Mouse (Mus musculus) embryonic facial prominence, embryonic 10.5 days (tissue): ENCODE measurements around the gene Scgb3a1. TPM values are rescaled to one million over a fixed set of nuclear protein-coding genes. Genes with fewer than 3 reads are reported as not detected.

Experiments
- DNase-seq: peaks from one replicate; pipeline ENCODE4 v3.0.0-alpha.2; 2017; ENCODE audit warnings: low spot score
- H3K27ac ChIP-seq: fragments of 300-500 bp; sonication (generic); replicated peaks from 2 replicates; pipeline ENCODE4 v1.5.1; 2016; ENCODE audit warnings: mild to moderate bottlenecking
- H3K27me3 ChIP-seq: fragments of 300-500 bp; sonication (generic); replicated peaks from 2 replicates; pipeline ENCODE4 v1.6.1; 2016; ENCODE audit warnings: low read depth, mild to moderate bottlenecking; ENCODE audit not compliant: poor library complexity, severe bottlenecking
- H3K36me3 ChIP-seq: fragments of 300-500 bp; sonication (generic); replicated peaks from 2 replicates; pipeline ENCODE4 v1.6.1; 2016; ENCODE audit warnings: mild to moderate bottlenecking, moderate library complexity
- H3K4me1 ChIP-seq: fragments of 300-500 bp; sonication (generic); 2 replicates; pipeline ENCODE4 v1.6.1; 2016
- H3K4me3 ChIP-seq: fragments of 300-500 bp; sonication (generic); 2 replicates; pipeline ENCODE4 v1.5.1; 2016; ENCODE audit warnings: mild to moderate bottlenecking, moderate library complexity
- H3K9me3 ChIP-seq: fragments of 300-500 bp; sonication (generic); 2 replicates; pipeline ENCODE4 v1.6.1; 2016; ENCODE audit warnings: mild to moderate bottlenecking
- WGBS: fragments of 180-500 bp; shearing (Covaris S2); methylation state at CpG from one replicate; pipeline ENCODE4 v1.1.7; 2016; 5-methylcytosine and 5-hydroxymethylcytosine counted together
- polyA plus RNA-seq: library from polyadenylated mRNA; unstranded; fragments of >200 nt; fragmentation: Nextera tagmentation; extraction: Ambion mirVana; gene quantifications from 2 replicates; pipeline ENCODE4 v1.2.1, GENCODE M21; 2016

Scgb3a1 gene
- polyA plus RNA-seq, 1 experiment from 2014 or later: not detected

- WGBS: 81% methylated on average over 12 of the region's 12 CpGs
- Histone ChIP-seq H3K27ac (no peak overlapping the region), H3K4me1 (no peaks in the 10 kb centered on the region), H3K9me3 (no peaks in the 10 kb centered on the region), H3K4me3 (no peak overlapping the region), H3K27me3 (no peaks in the 10 kb centered on the region), H3K36me3 (peaks cover 20% of the 10 kb centered on the region)
- no peak for DNase-seq
Observed at GRCm38 (mm10) chr11:49664262-49665140, 1.1 kb downstream of the Scgb3a1 start.

- 79% methylated on average over 4 of the region's 4 CpGs for WGBS
- Histone ChIP-seq H3K4me1 (no peaks in the 10 kb centered on the region), H3K36me3 (peaks cover 28% of the 10 kb centered on the region), H3K27ac (no peak overlapping the region), H3K4me3 (no peak overlapping the region), H3K27me3 (no peaks in the 10 kb centered on the region), H3K9me3 (no peaks in the 10 kb centered on the region)
- no peak for DNase-seq
Observed at GRCm38 (mm10) chr11:49665462-49665861, 2.1 kb downstream of the Scgb3a1 start.

- Histone ChIP-seq H3K9me3 (no peaks in the 10 kb centered on the region), H3K4me1 (no peaks in the 10 kb centered on the region), H3K27ac (no peak overlapping the region), H3K4me3 (no peak overlapping the region), H3K27me3 (no peaks in the 10 kb centered on the region), H3K36me3 (peaks cover 86% of the 10 kb centered on the region)
- DNase-seq: no peak
- WGBS: 87% methylated on average over 3 of the region's 3 CpGs
Observed at GRCm38 (mm10) chr11:49673433-49673832, 10.0 kb downstream of the Scgb3a1 start.

GRCm38 (mm10) chr11:49684237-49684973 is 21.0 kb downstream of the Scgb3a1 start:
- H3K4me1 ChIP-seq: no peaks in the 10 kb centered on the region
- H3K4me3 ChIP-seq: no peak overlapping the region
- DNase-seq: no peak
- WGBS: 95% methylated on average over 12 of the region's 12 CpGs
- H3K27me3 ChIP-seq: no peaks in the 10 kb centered on the region
- no peak overlapping the region for H3K27ac ChIP-seq
- no peaks in the 10 kb centered on the region for H3K9me3 ChIP-seq
- H3K36me3 ChIP-seq: peaks cover 97% of the 10 kb centered on the region

- DNase-seq: no peak
- H3K27me3 ChIP-seq: no peaks in the 10 kb centered on the region
- peaks cover 98% of the 10 kb centered on the region for H3K36me3 ChIP-seq
- H3K9me3 ChIP-seq: peaks cover 2% of the 10 kb centered on the region; the same call in 1 of the 2 replicates
- no peak overlapping the region for H3K27ac ChIP-seq
- WGBS: 93% methylated on average over 3 of the region's 3 CpGs
- no peaks in the 10 kb centered on the region for H3K4me1 ChIP-seq
- H3K4me3 ChIP-seq: no peak overlapping the region
Observed at GRCm38 (mm10) chr11:49695013-49695412, 31.6 kb downstream of the Scgb3a1 start.

- H3K9me3 ChIP-seq: peaks cover 2% of the 10 kb centered on the region; the same call in 1 of the 2 replicates
- H3K27me3 ChIP-seq: no peaks in the 10 kb centered on the region
- no peak overlapping the region for H3K4me3 ChIP-seq
- 94% methylated on average over 2 of the region's 2 CpGs for WGBS
- no peaks in the 10 kb centered on the region for H3K4me1 ChIP-seq
- no peak for DNase-seq
- H3K27ac ChIP-seq: no peak overlapping the region
- peaks cover 98% of the 10 kb centered on the region for H3K36me3 ChIP-seq
Observed at GRCm38 (mm10) chr11:49695695-49696094, 32.3 kb downstream of the Scgb3a1 start.

- Histone ChIP-seq H3K4me3 (no peak overlapping the region), H3K4me1 (no peaks in the 10 kb centered on the region), H3K9me3 (peaks cover 2% of the 10 kb centered on the region; the same call in 1 of the 2 replicates), H3K27me3 (no peaks in the 10 kb centered on the region), H3K36me3 (peaks cover 98% of the 10 kb centered on the region), H3K27ac (no peak overlapping the region)
- no peak for DNase-seq
- 93% methylated on average over 2 of the region's 2 CpGs for WGBS
Observed at GRCm38 (mm10) chr11:49696472-49696871, 33.1 kb downstream of the Scgb3a1 start.

- Histone ChIP-seq H3K9me3 (no peaks in the 10 kb centered on the region), H3K4me1 (no peaks in the 10 kb centered on the region), H3K27ac (no peak overlapping the region), H3K27me3 (no peaks in the 10 kb centered on the region), H3K4me3 (no peak overlapping the region), H3K36me3 (peaks cover 98% of the 10 kb centered on the region)
- WGBS: 95% methylated on average over 5 of the region's 5 CpGs
- no peak for DNase-seq
Observed at GRCm38 (mm10) chr11:49697779-49698178, 34.4 kb downstream of the Scgb3a1 start.

- H3K4me3 ChIP-seq: no peak overlapping the region
- DNase-seq: no peak
- no peak overlapping the region for H3K27ac ChIP-seq
- no peaks in the 10 kb centered on the region for H3K9me3 ChIP-seq
- H3K4me1 ChIP-seq: no peaks in the 10 kb centered on the region
- 95% methylated on average over 1 of the region's 1 CpGs for WGBS
- H3K36me3 ChIP-seq: peaks cover 98% of the 10 kb centered on the region
- no peaks in the 10 kb centered on the region for H3K27me3 ChIP-seq
Observed at GRCm38 (mm10) chr11:49699079-49699478, 35.7 kb downstream of the Scgb3a1 start.

GRCm38 (mm10) chr11:49702014-49702413 is 38.6 kb downstream of the Scgb3a1 start:
- no peaks in the 10 kb centered on the region for H3K9me3 ChIP-seq
- 98% methylated on average over 8 of the region's 8 CpGs for WGBS
- H3K36me3 ChIP-seq: peaks cover 99% of the 10 kb centered on the region

GRCm38 (mm10) chr11:49704804-49705203 is 41.4 kb downstream of the Scgb3a1 start:
- DNase-seq: no peak
- peaks cover 9% of the 10 kb centered on the region; the same call in 1 of the 2 replicates for H3K4me1 ChIP-seq
- WGBS: 90% methylated on average over 8 of the region's 8 CpGs
- H3K27me3 ChIP-seq: no peaks in the 10 kb centered on the region
- H3K9me3 ChIP-seq: no peaks in the 10 kb centered on the region
- H3K36me3 ChIP-seq: peaks cover 98% of the 10 kb centered on the region
- H3K4me3 ChIP-seq: no peak overlapping the region
- no peak overlapping the region for H3K27ac ChIP-seq

More at GRCm38 (mm10) chr11:49702014-49702413, 38.6 kb downstream of the Scgb3a1 start:
- H3K27ac ChIP-seq: no peak overlapping the region
- no peak overlapping the region for H3K4me3 ChIP-seq
- H3K27me3 ChIP-seq: no peaks in the 10 kb centered on the region
- H3K4me1 ChIP-seq: no peaks in the 10 kb centered on the region
- no peak for DNase-seq

GRCm38 (mm10) chr11:49707834-49708233 is 44.4 kb downstream of the Scgb3a1 start:
- Histone ChIP-seq H3K9me3 (no peaks in the 10 kb centered on the region), H3K4me1 (peaks cover 21% of the 10 kb centered on the region), H3K36me3 (peaks cover 75% of the 10 kb centered on the region), H3K27ac (no peak overlapping the region), H3K4me3 (no peak overlapping the region), H3K27me3 (no peaks in the 10 kb centered on the region)
- WGBS: 83% methylated on average over 2 of the region's 2 CpGs
- no peak for DNase-seq
